Mouse (Mus musculus): ENCODE results near the gene Gm47959.
"Not testable (repeated sequence)": the region's sequence is repeated elsewhere in the genome, so short reads cannot be mapped to it uniquely, and the experiment has no call there.

DNA sequence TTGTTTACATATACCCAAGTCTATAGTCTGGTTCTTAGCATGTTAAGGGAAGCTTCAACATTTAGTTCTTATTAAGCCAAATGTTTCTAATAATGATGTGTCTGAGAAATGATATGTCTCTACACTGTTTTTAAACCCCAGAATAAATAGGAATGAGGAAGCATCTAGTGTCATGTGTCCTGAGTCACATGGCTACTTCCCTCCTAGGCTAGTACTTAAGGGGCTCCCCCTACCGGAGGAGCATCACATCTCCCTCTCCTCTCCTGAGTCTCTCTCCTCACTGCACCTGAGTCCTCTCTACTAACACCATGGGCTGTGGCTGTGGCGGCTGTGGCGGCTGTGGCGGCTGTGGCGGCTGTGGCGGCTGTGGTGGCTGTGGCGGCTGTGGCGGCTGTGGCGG, at the start of gene Gm47959:
- not testable (repeated sequence) for TF ChIP-seq GATA1 (IDR thresholded peaks at IDR 0.05; ENCODE audit: borderline replicate concordance, low read length); CTCF (IDR thresholded peaks at IDR 0.05; ENCODE audit: low read depth, low read length)

Measured in G1E (cell line).